Comparison of ENCODE assay signal across 7 mouse cellular contexts in genomic region chr14:60735848-60736547, GRCm38 (mm10). TPM values are rescaled to one million over a fixed set of nuclear protein-coding genes. Genes with fewer than 3 reads are reported as not detected.
DNase-seq lines count a peak whose midpoint lies in the region; ATAC-seq and TF ChIP-seq lines count a peak whose summit lies in the region.

No protein-coding gene starts in this region.

- peaks cover 24% of the 10 kb centered on the region for H3K79me2 ChIP-seq in CH12.LX (replicated peaks; ENCODE audit: control insufficient read depth, extremely low read depth, insufficient read depth, poor library complexity, severe bottlenecking)
- peaks cover 6% of the 10 kb centered on the region; the same call in 1 of the 2 replicates for H3K79me2 ChIP-seq in macrophage (ENCODE audit: inconsistent target)

- dilution Hi-C loops in CH12.LX (cut with MboI; ENCODE audit: extremely low pct_ligation_motif_present, extremely low pct_unique_long_range_greater_than_20kb, low sequenced_read_pairs) = no loop called here

- H3K36me3 ChIP-seq in CH12.LX (replicated peaks in 1 of 2; ENCODE audit: control insufficient read depth in 1 of 2, insufficient read depth in 1 of 2, low read length in 1 of 2) (peaks cover 0 to 3% of the 10 kb centered on the region in 2 experiments), macrophage (ENCODE audit: inconsistent target) (no peaks in the 10 kb centered on the region)
- no peaks in the 10 kb centered on the region for H3K36me3 ChIP-seq in heart, postnatal 0 days (replicated peaks; ENCODE audit: control insufficient read depth, insufficient read depth, low read length)

- in situ Hi-C loops in CH12.LX (cut with MboI; ENCODE audit: low pct_ligation_motif_present, low pct_unique_long_range_greater_than_20kb, low sequenced_read_pairs) = loop anchor here (25.0 kb wide), 1 partner anchor 474 kb away; the partner anchor contains the start of genes Gm49336, Mtmr6 and Nupl1

- TF ChIP-seq POLR2A in CH12.LX (IDR thresholded peaks at IDR 0.05; ENCODE audit: low read depth, low read length) = no peak

- H3K4me1 ChIP-seq in CH12.LX (ENCODE audit: control insufficient read depth in 1 of 2, insufficient read depth in 2 of 2) = peaks cover 30 to 81% of the 10 kb centered on the region in 2 experiments
- H3K4me1 ChIP-seq in heart, postnatal 0 days (ENCODE audit: control insufficient read depth, insufficient read depth) = peaks cover 63% of the 10 kb centered on the region

- 28% methylated on average over 13 of the region's 13 CpGs for WGBS in heart, postnatal 0 days
- 21% methylated on average over 13 of the region's 13 CpGs for WGBS in macrophage (ENCODE audit: missing documents)

- no peak for TF ChIP-seq EP300 in CH12.LX (IDR thresholded peaks at IDR 0.05; ENCODE audit: low read length)
- no peak for TF ChIP-seq EP300 in heart, postnatal 0 days (IDR thresholded peaks at IDR 0.05; ENCODE audit: low read depth)

- peak overlapping the region; percentile 99 for H3K27ac ChIP-seq in CH12.LX (ENCODE audit: insufficient read depth, low read depth)
- peak overlapping the region; percentile 94 for H3K27ac ChIP-seq in heart, postnatal 0 days (ENCODE audit: low read depth)
- H3K27ac ChIP-seq in macrophage = peak overlapping the region; percentile 80

- TF ChIP-seq CTCF in CH12.LX (conservative IDR thresholded peaks at IDR 0.05 in 1 of 2, IDR thresholded peaks at IDR 0.05 in 1 of 2; ENCODE audit: low read depth in 2 of 2, low read length in 2 of 2) = no peak
- no peak for TF ChIP-seq CTCF in heart, postnatal 0 days (IDR thresholded peaks at IDR 0.05; ENCODE audit: low read depth)

- H3K4me2 ChIP-seq in CH12.LX (ENCODE audit: insufficient read depth, low read depth, poor library complexity, severe bottlenecking) = peak overlapping the region; percentile 48
- H3K4me2 ChIP-seq in heart, postnatal 0 days (ENCODE audit: low read depth, low read length) = peak overlapping the region; percentile 74

- ATAC-seq in heart, postnatal 0 days (ENCODE audit: insufficient read depth, low read depth) = no peak
- no peak for ATAC-seq in erythroid progenitor cell, adult 5-6 weeks (replicated peaks; ENCODE audit: low FRiP score, poor library complexity, severe bottlenecking)

- DNase-seq in 416B (ENCODE audit: low read depth) (peak; percentile 56), CH12.LX (ENCODE audit: extremely low read depth) (peak; percentile 38)
- DNase-seq in heart, postnatal 0 days (ENCODE audit: low spot score) = no peak
- DNase-seq in frontal cortex, postnatal 25 days (ENCODE audit: low spot score in 2 of 2) = no peak
- no peak for DNase-seq in natural killer cell, adult 2 months (ENCODE audit: low spot score in 2 of 2)

- H3K9ac ChIP-seq in CH12.LX (ENCODE audit: insufficient read depth, low read depth) = peak overlapping the region; percentile 17
- H3K9ac ChIP-seq in heart, postnatal 0 days (replicated peaks; ENCODE audit: low read depth, low read length) = peak overlapping the region; percentile 51; the same call in 1 of the 2 replicates

- no peaks in the 10 kb centered on the region for H3K27me3 ChIP-seq in CH12.LX (replicated peaks)
- H3K27me3 ChIP-seq in heart, postnatal 0 days (ENCODE audit: control insufficient read depth, insufficient read depth, low read length) = no peaks in the 10 kb centered on the region

- H3K4me3 ChIP-seq in CH12.LX (replicated peaks in 1 of 3; ENCODE audit: low read depth in 2 of 3, low read length in 2 of 3, poor library complexity in 1 of 3) (peak overlapping the region; percentile 12 to 26 (median 12)), macrophage (ENCODE audit: inconsistent target) (no peak overlapping the region)
- H3K4me3 ChIP-seq in heart, postnatal 0 days (ENCODE audit: low read depth, low read length) = peak overlapping the region; percentile 9; the same call in 1 of the 2 replicates

- no peak for TF ChIP-seq RAD21 in CH12.LX (IDR thresholded peaks at IDR 0.05; ENCODE audit: low read depth, low read length)

- H3K9me3 ChIP-seq in CH12.LX (replicated peaks; ENCODE audit: low read length) = no peaks in the 10 kb centered on the region
- H3K9me3 ChIP-seq in heart, postnatal 0 days (replicated peaks; ENCODE audit: control insufficient read depth, low read length) = no peaks in the 10 kb centered on the region

TF ChIP-seq in CH12.LX, 34 proteins besides CTCF, POLR2A, EP300 and RAD21 (continues in another document):
- TF ChIP-seq MEF2A (IDR thresholded peaks at IDR 0.05; ENCODE audit: borderline replicate concordance, low read depth, low read length) (no peak), IRF4 (IDR thresholded peaks at IDR 0.05; ENCODE audit: low read depth, low read length) (no peak), USF1 (IDR thresholded peaks at IDR 0.05; ENCODE audit: low read depth, low read length) (no peak), BHLHE40 (IDR thresholded peaks at IDR 0.05; ENCODE audit: low read depth, low read length) (peak; percentile 25; the same call in 1 of the 2 replicates), ZNF384 (IDR thresholded peaks at IDR 0.05; ENCODE audit: low read depth, low read length) (no peak), MXI1 (IDR thresholded peaks at IDR 0.05; ENCODE audit: low read depth, low read length) (no peak; the same call in 1 of the 2 replicates), JUND (conservative IDR thresholded peaks at IDR 0.05; ENCODE audit: low read depth, low read length) (no peak), UBTF (IDR thresholded peaks at IDR 0.05; ENCODE audit: low read depth, low read length) (no peak), MAFK (IDR thresholded peaks at IDR 0.05; ENCODE audit: insufficient replicate concordance, low read length) (no peak), NELFE (IDR thresholded peaks at IDR 0.05; ENCODE audit: low read depth, low read length) (no peak), TCF12 (IDR thresholded peaks at IDR 0.05; ENCODE audit: low read depth, low read length) (no peak), ZMIZ1 (IDR thresholded peaks at IDR 0.05; ENCODE audit: low read depth, low read length) (no peak), ELF1 (IDR thresholded peaks at IDR 0.05; ENCODE audit: low read depth, low read length) (no peak), ZKSCAN1 (IDR thresholded peaks at IDR 0.05; ENCODE audit: borderline replicate concordance, low read depth, low read length) (no peak), PAX5 (IDR thresholded peaks at IDR 0.05; ENCODE audit: low read length) (no peak), KAT2A (IDR thresholded peaks at IDR 0.05; ENCODE audit: insufficient replicate concordance, low read length) (no peak), CHD2 (IDR thresholded peaks at IDR 0.05; ENCODE audit: low read length) (no peak), MYC (IDR thresholded peaks at IDR 0.05; ENCODE audit: low read depth, low read length) (peak; percentile 89), JUN (IDR thresholded peaks at IDR 0.05; ENCODE audit: insufficient read depth, low read depth, low read length) (no peak), HCFC1 (IDR thresholded peaks at IDR 0.05; ENCODE audit: low read depth, low read length) (no peak), ETS1 (conservative IDR thresholded peaks at IDR 0.05; ENCODE audit: low read depth, low read length) (no peak), E2F4 (IDR thresholded peaks at IDR 0.05; ENCODE audit: insufficient replicate concordance, low read depth, low read length) (no peak), CHD1 (IDR thresholded peaks at IDR 0.05; ENCODE audit: low read depth, low read length) (no peak), TBP (conservative IDR thresholded peaks at IDR 0.05; ENCODE audit: low read depth, low read length) (no peak), MAX (IDR thresholded peaks at IDR 0.05; ENCODE audit: low read length) (peak; percentile 91), POLR2AphosphoS2 (IDR thresholded peaks at IDR 0.05; ENCODE audit: low read depth, low read length) (no peak), GABPA (IDR thresholded peaks at IDR 0.05; ENCODE audit: insufficient replicate concordance, low read depth, low read length) (no peak), RCOR1 (conservative IDR thresholded peaks at IDR 0.05; ENCODE audit: low read depth, low read length) (no peak), MAZ (IDR thresholded peaks at IDR 0.05; ENCODE audit: low read depth, low read length) (0 out of 2 replicates have a peak, but pooled peaks have one; percentile 15), SMC3 (IDR thresholded peaks at IDR 0.05; ENCODE audit: low read depth, low read length) (no peak), NRF1 (IDR thresholded peaks at IDR 0.05; ENCODE audit: low read depth, low read length) (no peak), USF2 (conservative IDR thresholded peaks at IDR 0.05; ENCODE audit: low read depth, low read length) (no peak)

RNA-seq across cellular contexts. Expression of gene C1qtnf9, which starts 31.9 kb away (rescaled TPM):
- total RNA-seq in CH12.LX (2012; rRNA removed) (0.08 TPM in 1 of 2 replicates, not detected in the other), CH12.LX (2014; rRNA removed) (not detected in 2 replicates)
- polyA plus RNA-seq in CH12.LX (2012; ENCODE audit: insufficient read length, low read depth) (0.20 and 0.26 TPM in 2 replicates), macrophage (2018) (not detected in 3 replicates)
- 2.2 and 2.8 TPM in 2 replicates for total RNA-seq in heart, postnatal 0 days (2014; rRNA removed; ENCODE audit: low replicate concordance)
- polyA plus RNA-seq in heart, postnatal 0 days (2015; fragmentation: Nextera tagmentation; extraction: Ambion mirVana) = 4.6 and 5.4 TPM in 2 replicates
- not detected for total RNA-seq in macrophage (2018; cell fraction: chromatin; rRNA removed)
- total RNA-seq in macrophage (2018; cell fraction: cytosol; rRNA removed) = not detected
- total RNA-seq in macrophage (2018; cell fraction: nucleus; rRNA removed) = not detected
- not detected in 2 replicates for total RNA-seq in erythroid progenitor cell, adult 5-6 weeks (2015; ENCODE audit: low replicate concordance)
- not detected in 2 replicates for total RNA-seq in erythroid progenitor cell, adult 5-6 weeks (2017; ENCODE audit: low replicate concordance)

RNA-seq across cellular contexts. Expression of gene Mipep, which starts 48.4 kb away (rescaled TPM):
- total RNA-seq in CH12.LX (2012; rRNA removed) (33.1 and 36.0 TPM in 2 replicates), CH12.LX (2014; rRNA removed) (37.2 and 41.7 TPM in 2 replicates)
- polyA plus RNA-seq in CH12.LX (2012; ENCODE audit: insufficient read length, low read depth) (35.1 and 36.6 TPM in 2 replicates), macrophage (2018) (4.1 to 8.9 TPM (median 5.8 TPM) in 3 replicates)
- 49.1 and 60.9 TPM in 2 replicates for total RNA-seq in heart, postnatal 0 days (2014; rRNA removed; ENCODE audit: low replicate concordance)
- 29.2 and 29.3 TPM in 2 replicates for polyA plus RNA-seq in heart, postnatal 0 days (2015; fragmentation: Nextera tagmentation; extraction: Ambion mirVana)
- total RNA-seq in macrophage (2018; cell fraction: chromatin; rRNA removed) = 10 to 100 TPM in 13 of 26 experiments, 1 to 10 TPM in 13; 1.8 to 15.3 (median 10.0) TPM
- 1 to 10 TPM; 4.5 to 7.1 (median 5.7) TPM for total RNA-seq in macrophage (2018; cell fraction: cytosol; rRNA removed)
- total RNA-seq in macrophage (2018; cell fraction: nucleus; rRNA removed) = 10 to 100 TPM in 4 of 26 experiments, 1 to 10 TPM in 22; 2.0 to 12.6 (median 7.1) TPM
- total RNA-seq in erythroid progenitor cell, adult 5-6 weeks (2015; ENCODE audit: low replicate concordance) = 2.9 and 5.4 TPM in 2 replicates
- total RNA-seq in erythroid progenitor cell, adult 5-6 weeks (2017; ENCODE audit: low replicate concordance) = 1.9 and 4.2 TPM in 2 replicates

Comparison
In these comparisons a context has a peak if more than half of its experiments do, and no peak if none do; other contexts are left out.
1. DNase-seq: peak in 416B (single experiment) and CH12.LX (single experiment); none in heart, postnatal 0 days (single experiment), frontal cortex, postnatal 25 days (0 of 2) and natural killer cell, adult 2 months (0 of 2).
2. Peak in every context shown above with its lines, with median percentiles within 50 percentile points of each other: H3K27ac ChIP-seq.